Mouse (Mus musculus) retina, adult 2 months (tissue): Measurements from ENCODE around the gene Gm49630.
"Not testable (repeated sequence)": the region's sequence is repeated elsewhere in the genome, so short reads cannot be mapped to it uniquely, and the experiment has no call there.

Source experiments
- DNase-seq: peaks from one replicate; pipeline ENCODE4 v3.0.0-alpha.2; 2012; ENCODE audit warnings: low read depth, low spot score

Gene Gm49630

DNA sequence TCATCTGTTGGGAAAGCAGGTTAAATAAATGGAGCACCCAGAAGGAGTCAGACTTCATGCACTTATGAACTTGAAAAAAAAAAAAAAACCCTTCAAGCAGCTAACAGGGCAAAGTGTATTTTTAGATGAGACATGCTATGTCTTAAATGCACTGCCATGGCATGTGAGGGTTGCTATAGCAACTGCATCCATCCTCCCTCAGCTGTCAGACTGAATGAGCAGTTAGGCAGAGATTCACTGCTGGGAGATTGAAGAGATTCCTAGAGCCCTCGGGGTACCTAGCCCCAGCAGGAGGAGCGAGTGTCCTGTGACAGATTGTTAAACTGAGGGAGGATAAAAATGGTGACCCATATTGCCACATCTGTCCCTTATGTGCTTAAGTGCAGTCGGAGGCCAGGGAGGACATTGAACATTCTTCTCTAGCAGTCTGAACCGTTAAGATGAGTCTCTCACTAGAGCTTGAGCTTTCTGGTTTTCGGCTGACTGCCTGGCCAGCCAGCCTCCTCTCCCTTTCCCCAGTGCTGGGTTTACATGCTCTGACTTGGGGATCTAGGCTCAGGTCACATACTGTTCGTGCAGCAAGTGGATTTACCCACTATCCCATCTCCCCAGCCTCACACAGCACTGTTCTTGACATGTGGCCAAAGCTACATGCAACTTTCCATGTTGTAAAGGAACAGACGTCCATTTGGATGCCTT, 5.0 kb downstream of the Gm49630 start:
- not testable (repeated sequence) for DNase-seq

DNA sequence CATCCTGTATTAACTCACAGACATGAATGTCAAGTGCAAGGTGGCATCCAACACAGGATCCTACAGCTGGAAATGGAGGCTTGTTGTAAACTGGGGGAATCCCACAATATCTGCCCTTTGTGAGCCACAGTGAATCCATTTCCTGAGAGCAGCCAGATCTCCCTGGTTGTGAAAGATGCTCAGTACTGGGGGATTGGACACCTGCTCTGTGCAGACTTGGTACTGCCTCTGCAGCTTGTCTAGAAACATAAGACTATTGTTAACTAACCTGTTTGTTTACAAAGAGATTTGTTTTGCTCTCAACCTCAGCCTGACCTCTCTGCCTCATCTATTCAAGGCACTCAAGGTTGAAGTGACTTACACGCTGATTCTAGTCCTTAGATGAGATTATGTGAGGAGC, 5.5 kb downstream of the Gm49630 start:
- DNase-seq, result not testable (repeated sequence)

GRCm38 (mm10) chr17:7365615-7366014, 6.2 kb downstream of the Gm49630 start:
- not testable (repeated sequence) for DNase-seq

- DNase-seq, result not testable (repeated sequence)
Measured at GRCm38 (mm10) chr17:7360749-7361465, 10.9 kb downstream of the Gm49630 start.

- not testable (repeated sequence) for DNase-seq
Measured at GRCm38 (mm10) chr17:7359806-7360205, 12.0 kb downstream of the Gm49630 start.

DNA sequence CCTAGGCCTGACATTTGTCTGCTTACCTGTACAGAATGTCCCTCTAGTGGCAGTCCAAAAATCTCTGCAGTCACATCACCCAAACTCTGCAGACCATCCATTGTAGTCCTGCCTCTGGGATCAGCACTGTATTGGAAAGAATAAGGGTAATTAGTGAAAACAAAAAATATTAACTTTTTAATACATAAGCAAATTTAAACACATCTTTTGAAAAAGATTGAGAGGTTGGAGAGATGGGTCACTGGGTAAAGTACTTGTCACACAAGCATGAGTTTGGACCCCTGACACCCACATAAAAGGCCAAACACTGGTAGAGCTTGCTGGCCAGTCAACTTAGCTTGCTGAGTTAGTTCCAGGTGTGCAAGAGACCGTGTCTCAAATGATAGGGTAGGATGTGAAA, 19.2 kb downstream of the Gm49630 start, which contains the start of gene Ttll2:
Gene Ttll2, minus strand, starts transcription at position 101 of the 400 bp plus-strand sequence.
- not testable (repeated sequence) for DNase-seq

- not testable (repeated sequence) for DNase-seq
Measured at GRCm38 (mm10) chr17:7348765-7349164, 23.0 kb downstream of the Gm49630 start.

DNA sequence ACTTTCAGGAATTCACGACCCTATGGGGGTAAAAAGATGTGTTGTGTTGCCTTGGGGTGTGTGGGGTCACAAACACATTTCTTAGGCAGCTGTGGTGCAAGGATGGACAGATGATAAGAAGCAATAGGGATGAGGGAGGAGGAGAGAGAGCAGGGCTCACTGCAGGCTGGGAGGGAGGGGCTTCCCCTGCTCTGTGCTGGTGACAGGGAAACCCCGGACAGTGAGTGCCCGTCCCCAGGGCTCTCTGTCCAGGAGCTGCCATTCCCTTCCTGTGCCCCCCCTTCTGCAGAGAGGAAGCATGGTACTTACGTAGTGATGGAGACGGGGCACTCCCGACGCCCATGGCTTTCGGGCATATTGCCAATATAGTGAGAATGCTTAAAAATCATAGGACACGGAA, 34.4 kb downstream of the Gm49630 start:
- DNase-seq, result not testable (repeated sequence)

DNA sequence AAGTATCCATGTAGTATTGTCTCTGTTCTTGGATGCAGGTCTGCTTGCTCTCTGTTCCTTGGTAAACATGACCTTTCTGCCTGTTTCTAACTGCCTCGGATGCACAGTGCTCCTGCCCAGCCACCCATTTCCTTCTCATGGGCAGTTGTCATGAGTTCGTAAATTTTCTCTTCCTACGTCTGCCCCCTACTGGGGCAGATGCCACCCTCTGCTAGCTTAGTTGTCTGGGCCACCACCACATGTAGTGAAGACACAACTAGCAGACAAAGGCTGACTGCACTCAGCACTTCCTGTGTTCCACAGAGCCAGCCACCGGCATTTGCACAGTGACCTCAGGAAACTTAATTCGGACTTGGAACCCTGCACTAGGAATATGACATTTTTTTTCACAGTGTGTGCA, 39.0 kb downstream of the Gm49630 start:
- not testable (repeated sequence) for DNase-seq

DNA sequence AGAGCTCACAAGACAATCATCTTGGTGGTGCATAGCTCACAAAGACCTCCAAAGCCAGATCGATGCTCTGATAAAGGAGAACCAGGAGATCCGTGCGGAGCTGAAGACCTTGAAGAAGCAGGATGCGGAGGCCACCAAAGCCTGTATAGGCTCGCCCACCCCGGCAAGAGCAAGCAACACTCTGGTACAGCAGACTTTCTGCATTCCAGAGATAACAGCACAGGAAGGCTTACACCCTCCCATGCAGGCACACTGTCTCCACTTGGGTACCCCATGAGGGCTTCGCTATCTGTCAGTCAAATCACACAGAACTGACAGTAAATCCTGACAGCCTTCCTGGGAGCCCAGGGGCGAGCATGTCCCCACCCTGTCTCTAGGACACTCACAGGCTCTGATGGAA, 45.4 kb downstream of the Gm49630 start:
- not testable (repeated sequence) for DNase-seq

- DNase-seq, result not testable (repeated sequence)
Measured at GRCm38 (mm10) chr17:7324346-7324745, 47.4 kb downstream of the Gm49630 start, which contains the start of gene Tcp10a. TSS of gene Tcp10a (plus strand) at chr17:7324646.

- DNase-seq, result not testable (repeated sequence)
Measured at GRCm38 (mm10) chr17:7319789-7320188, 52.0 kb downstream of the Gm49630 start.

DNA sequence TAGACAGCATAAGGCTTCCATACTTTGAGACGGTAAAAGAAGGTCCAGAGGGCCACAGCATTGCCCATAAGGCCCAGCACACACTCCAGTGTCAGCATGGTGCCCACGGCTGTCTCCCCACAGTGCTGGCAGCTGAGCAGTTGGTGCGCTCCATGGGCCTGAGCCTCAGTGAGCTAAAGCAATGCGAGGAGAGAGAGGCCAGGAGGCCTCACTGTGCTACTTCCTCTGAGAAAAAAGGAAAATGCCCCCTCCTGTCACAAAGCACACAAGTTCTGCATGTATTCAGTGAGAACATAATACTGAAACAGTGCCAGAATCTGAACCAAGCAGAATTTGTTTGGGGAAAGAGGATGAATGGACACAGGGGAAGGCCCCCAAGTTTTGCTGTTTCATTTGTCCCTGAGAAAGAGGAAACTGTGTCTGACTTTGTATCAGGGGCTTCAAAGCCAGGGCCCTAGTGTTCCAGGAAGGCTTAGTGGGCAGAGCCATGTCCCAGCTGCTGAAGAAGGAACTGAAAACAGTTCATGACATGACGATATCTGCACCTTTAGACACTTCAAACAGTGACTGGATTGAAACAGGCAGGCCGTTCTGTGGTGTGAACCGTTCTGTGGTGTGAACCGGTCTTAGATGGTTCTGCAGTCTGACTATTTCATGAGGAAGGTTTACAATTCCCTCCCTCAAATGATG, 55.9 kb downstream of the Gm49630 start:
- not testable (repeated sequence) for DNase-seq

DNA sequence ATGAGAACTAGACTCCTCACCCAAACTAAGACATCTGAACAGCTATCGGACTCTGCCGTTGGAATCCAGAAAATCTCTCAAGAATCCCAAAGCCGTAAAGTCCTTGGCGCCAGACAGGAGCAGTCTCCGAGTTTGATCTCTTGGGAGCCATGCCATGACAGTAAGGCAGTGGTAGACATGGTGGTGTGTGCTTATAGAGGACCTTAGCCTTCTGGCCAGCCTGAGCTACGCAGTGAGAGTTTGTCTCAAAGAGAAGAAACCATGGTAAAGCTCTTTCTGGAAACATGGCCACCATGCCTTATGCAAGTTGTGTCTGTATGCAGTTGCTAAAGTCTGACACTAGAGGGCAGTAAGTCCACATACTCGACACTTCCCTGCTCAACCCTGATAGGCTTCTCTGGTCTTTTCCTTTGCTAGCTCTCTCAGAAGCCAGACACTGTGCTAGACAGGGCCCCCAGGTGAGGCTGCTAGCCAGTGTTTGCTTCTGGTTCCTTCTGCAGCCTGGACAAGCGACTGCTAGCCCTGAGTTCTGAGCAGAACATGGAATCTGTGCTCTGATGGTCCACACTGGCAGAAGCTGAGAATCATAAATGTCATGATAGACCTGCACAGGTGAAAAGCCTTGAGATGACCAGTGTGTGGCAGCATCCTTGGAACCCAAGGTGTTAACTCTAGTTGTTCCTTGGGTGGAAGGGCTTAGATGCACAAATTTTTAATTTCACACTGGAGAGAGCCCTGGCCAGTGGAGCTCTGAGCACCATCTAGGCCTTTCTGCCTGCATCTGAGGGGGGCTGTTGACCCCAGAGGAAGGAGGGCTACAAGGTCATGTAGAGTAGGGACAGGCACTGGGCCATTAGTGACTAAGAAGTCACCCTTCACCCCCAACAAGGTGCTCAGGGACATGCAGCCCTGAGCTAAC, 65.2 kb downstream of the Gm49630 start:
- not testable (repeated sequence) for DNase-seq
